Comparison of ENCODE assay signal across 13 mouse cellular contexts in genomic region chr7:124270734-124271133, GRCm38 (mm10).
DNase-seq lines count a peak whose midpoint lies in the region; ATAC-seq and TF ChIP-seq lines count a peak whose summit lies in the region.
"Had no signal": no experiment of that assay in that cellular context is flagged by ENCODE, and none has a peak within 500 bp of the region (broad histone marks: within the 10 kb centered on the region; RNA-seq: fewer than 3 reads in every experiment).

No protein-coding gene starts in this region.

- peak; percentile 62 for TF ChIP-seq CTCF in midbrain, postnatal 0 days (IDR thresholded peaks at IDR 0.05)

- H3K9me3 ChIP-seq in hindbrain, embryonic 13.5 days = no peaks in the 10 kb centered on the region
- H3K9me3 ChIP-seq in hindbrain, embryonic 12.5 days (replicated peaks) = no peaks in the 10 kb centered on the region
- H3K9me3 ChIP-seq in midbrain, postnatal 0 days (ENCODE audit: low read length) = no peaks in the 10 kb centered on the region
- no peaks in the 10 kb centered on the region for H3K9me3 ChIP-seq in midbrain, embryonic 11.5 days (ENCODE audit: control insufficient read depth, low read length)
- H3K9me3 ChIP-seq in kidney, embryonic 16.5 days (ENCODE audit: low read length) = no peaks in the 10 kb centered on the region
- H3K9me3 ChIP-seq: liver, embryonic 12.5 days had no signal

- H3K36me3 ChIP-seq in hindbrain, embryonic 13.5 days = no peaks in the 10 kb centered on the region
- no peaks in the 10 kb centered on the region for H3K36me3 ChIP-seq in hindbrain, embryonic 12.5 days
- H3K36me3 ChIP-seq in midbrain, postnatal 0 days (ENCODE audit: insufficient read depth, low read length) = no peaks in the 10 kb centered on the region
- no peaks in the 10 kb centered on the region for H3K36me3 ChIP-seq in midbrain, embryonic 11.5 days (ENCODE audit: control insufficient read depth, insufficient read depth, low read length)
- H3K36me3 ChIP-seq in kidney, embryonic 16.5 days (ENCODE audit: insufficient read depth, low read length) = no peaks in the 10 kb centered on the region
- H3K36me3 ChIP-seq: liver, embryonic 12.5 days had no signal

- H3K4me2 ChIP-seq in hindbrain, embryonic 13.5 days = no peak overlapping the region
- no peak overlapping the region for H3K4me2 ChIP-seq in hindbrain, embryonic 12.5 days (replicated peaks)
- no peak overlapping the region for H3K4me2 ChIP-seq in midbrain, postnatal 0 days (ENCODE audit: low read depth, low read length, poor library complexity, severe bottlenecking)
- H3K4me2 ChIP-seq in midbrain, embryonic 11.5 days = no peak overlapping the region
- H3K4me2 ChIP-seq in kidney, embryonic 16.5 days (replicated peaks; ENCODE audit: low read depth, low read length) = no peak overlapping the region
- H3K4me2 ChIP-seq: liver, embryonic 12.5 days had no signal

- no peaks in the 10 kb centered on the region for H3K27me3 ChIP-seq in hindbrain, embryonic 13.5 days
- no peaks in the 10 kb centered on the region for H3K27me3 ChIP-seq in hindbrain, embryonic 12.5 days
- no peaks in the 10 kb centered on the region for H3K27me3 ChIP-seq in midbrain, postnatal 0 days (ENCODE audit: insufficient read depth, low read length)
- no peaks in the 10 kb centered on the region for H3K27me3 ChIP-seq in midbrain, embryonic 11.5 days (ENCODE audit: control insufficient read depth, insufficient read depth, low read length)
- H3K27me3 ChIP-seq in kidney, embryonic 16.5 days (ENCODE audit: insufficient read depth, low read length) = no peaks in the 10 kb centered on the region
- H3K27me3 ChIP-seq: liver, embryonic 12.5 days had no signal

- H3K4me1 ChIP-seq in hindbrain, embryonic 13.5 days (replicated peaks) = peaks cover 9% of the 10 kb centered on the region; the same call in 1 of the 2 replicates
- no peaks in the 10 kb centered on the region for H3K4me1 ChIP-seq in hindbrain, embryonic 12.5 days
- no peaks in the 10 kb centered on the region for H3K4me1 ChIP-seq in midbrain, postnatal 0 days (ENCODE audit: insufficient read depth, low read length)
- no peaks in the 10 kb centered on the region for H3K4me1 ChIP-seq in midbrain, embryonic 11.5 days (ENCODE audit: control insufficient read depth, insufficient read depth, low read length)
- no peaks in the 10 kb centered on the region for H3K4me1 ChIP-seq in kidney, embryonic 16.5 days (ENCODE audit: insufficient read depth, low read length)
- H3K4me1 ChIP-seq: liver, embryonic 12.5 days had no signal

- peak; percentile 32; the same call in 1 of the 2 replicates for ATAC-seq in hindbrain, embryonic 13.5 days (ENCODE audit: low FRiP score)
- ATAC-seq in hindbrain, embryonic 12.5 days (ENCODE audit: low FRiP score) = no peak
- no peak for ATAC-seq in midbrain, postnatal 0 days (ENCODE audit: low FRiP score)
- ATAC-seq in midbrain, embryonic 11.5 days (ENCODE audit: low FRiP score) = no peak
- ATAC-seq in kidney, embryonic 16.5 days (ENCODE audit: low FRiP score, low TSS enrichment) = 0 out of 2 replicates have a peak, but pooled peaks have one; percentile 27
- no peak for ATAC-seq in monocyte, adult 5-6 weeks (replicated peaks; ENCODE audit: insufficient number of reproducible peaks, low FRiP score, low TSS enrichment, poor library complexity, severe bottlenecking)
- ATAC-seq: liver, embryonic 12.5 days; midbrain, embryonic 16.5 days had no signal

- no peak overlapping the region for H3K27ac ChIP-seq in hindbrain, embryonic 13.5 days
- H3K27ac ChIP-seq in hindbrain, embryonic 12.5 days = no peak overlapping the region
- H3K27ac ChIP-seq in midbrain, postnatal 0 days (ENCODE audit: low read depth, low read length) = no peak overlapping the region
- no peak overlapping the region for H3K27ac ChIP-seq in midbrain, embryonic 11.5 days (ENCODE audit: low read depth, low read length)
- no peak overlapping the region for H3K27ac ChIP-seq in kidney, embryonic 16.5 days (ENCODE audit: low read length)
- H3K27ac ChIP-seq: liver, embryonic 12.5 days had no signal

- no peak overlapping the region for H3K4me3 ChIP-seq in hindbrain, embryonic 13.5 days
- H3K4me3 ChIP-seq in hindbrain, embryonic 12.5 days = no peak overlapping the region
- H3K4me3 ChIP-seq in midbrain, postnatal 0 days (ENCODE audit: low read depth, low read length) = no peak overlapping the region
- no peak overlapping the region for H3K4me3 ChIP-seq in midbrain, embryonic 11.5 days (ENCODE audit: low read depth, low read length)
- H3K4me3 ChIP-seq in kidney, embryonic 16.5 days (ENCODE audit: low read length) = no peak overlapping the region
- H3K4me3 ChIP-seq: liver, embryonic 12.5 days had no signal

- H3K9ac ChIP-seq in hindbrain, embryonic 13.5 days = no peak overlapping the region
- no peak overlapping the region for H3K9ac ChIP-seq in hindbrain, embryonic 12.5 days
- no peak overlapping the region for H3K9ac ChIP-seq in midbrain, postnatal 0 days (replicated peaks; ENCODE audit: low read length, poor library complexity, severe bottlenecking)
- H3K9ac ChIP-seq in midbrain, embryonic 11.5 days (ENCODE audit: low read length) = no peak overlapping the region
- H3K9ac ChIP-seq in kidney, embryonic 16.5 days (replicated peaks; ENCODE audit: low read length) = no peak overlapping the region
- H3K9ac ChIP-seq: liver, embryonic 12.5 days had no signal

- peak; percentile 80 for DNase-seq in midbrain, postnatal 0 days (ENCODE audit: low spot score)
- no peak for DNase-seq in midbrain, embryonic 11.5 days (ENCODE audit: low spot score, missing footprints)
- DNase-seq in testis, postnatal 14 days (ENCODE audit: low spot score) = no peak
- DNase-seq: heart, adult 11 months; lung, postnatal 36 days; right cerebral cortex, postnatal 25 days; thymus, postnatal 25 days had no signal

Comparison
In these comparisons a context has a peak if more than half of its experiments do, and no peak if none do; other contexts are left out.
1. ATAC-seq: peak in hindbrain, embryonic 13.5 days (single experiment) and kidney, embryonic 16.5 days (single experiment); none in hindbrain, embryonic 12.5 days (single experiment), midbrain, postnatal 0 days (single experiment), midbrain, embryonic 11.5 days (single experiment) and monocyte, adult 5-6 weeks (single experiment).